Mouse (Mus musculus) forebrain, postnatal 0 days (tissue): ENCODE results near the gene Dnah7b. TPM values are rescaled to one million over a fixed set of nuclear protein-coding genes. Genes with fewer than 3 reads are reported as not detected.
A peak's percentile ranks its signal among the peaks of the same experiment; 100 is the strongest.
"Not testable (repeated sequence)": the region's sequence is repeated elsewhere in the genome, so short reads cannot be mapped to it uniquely, and the experiment has no call there.

Experiments used
- ATAC-seq: fragments of 200-750 bp; cut with Nextera tagmentation; 2 replicates; pipeline ENCODE4 v1.8.0; 2017; ENCODE audit warnings: mild to moderate bottlenecking, moderate library complexity
- DNase-seq: peaks from one replicate; pipeline ENCODE4 v3.0.0-alpha.2; 2015
- H3K27ac ChIP-seq: fragments of 300-500 bp; sonication (generic); 2 replicates; pipeline ENCODE4 v1.5.1; 2014; ENCODE audit warnings: low read depth, mild to moderate bottlenecking, antibody characterized with exemption, low read length, moderate library complexity, mixed read lengths
- H3K27me3 ChIP-seq: fragments of 300-500 bp; sonication (generic); 2 replicates; pipeline ENCODE4 v1.6.1; 2014; ENCODE audit warnings: mild to moderate bottlenecking, low read length, mixed read lengths; ENCODE audit not compliant: insufficient read depth
- H3K36me3 ChIP-seq: fragments of 300-500 bp; sonication (generic); 2 replicates; pipeline ENCODE4 v1.6.1; 2014; ENCODE audit warnings: mild to moderate bottlenecking, moderate library complexity; ENCODE audit not compliant: insufficient read depth
- H3K4me1 ChIP-seq: fragments of 300-500 bp; sonication (generic); 2 replicates; pipeline ENCODE4 v1.6.1; 2014; ENCODE audit warnings: antibody characterized with exemption; ENCODE audit not compliant: insufficient read depth
- H3K4me2 ChIP-seq: fragments of 300-500 bp; sonication (generic); 2 replicates; pipeline ENCODE4 v1.6.1; 2014; ENCODE audit warnings: low read depth, mild to moderate bottlenecking, moderate library complexity
- H3K4me3 ChIP-seq: fragments of 300-500 bp; sonication (generic); 2 replicates; pipeline ENCODE4 v1.5.1; 2014; ENCODE audit warnings: low read depth, low read length, mixed read lengths
- H3K9ac ChIP-seq: fragments of 300-500 bp; sonication (generic); 2 replicates; pipeline ENCODE4 v1.6.1; 2014; ENCODE audit warnings: mild to moderate bottlenecking
- H3K9me3 ChIP-seq: fragments of 300-500 bp; sonication (generic); 2 replicates; pipeline ENCODE4 v1.6.1; 2016; ENCODE audit warnings: low read length
- CTCF ChIP-seq: sonication (generic); IDR thresholded peaks from 2 replicates; pipeline ENCODE4 v1.5.1; 2016; ENCODE audit warnings: antibody characterized with exemption, control low read depth, low read depth
- WGBS: fragments of 180-500 bp; shearing (Covaris S2); extraction: QIAGEN DNeasy Blood & Tissue Kit; methylation state at CpG from one replicate; pipeline ENCODE4 v1.1.7; 2014; 5-methylcytosine and 5-hydroxymethylcytosine counted together
- polyA plus RNA-seq: library from polyadenylated mRNA; unstranded; fragments of >200 nt; fragmentation: Nextera tagmentation; extraction: Ambion mirVana; gene quantifications from 2 replicates; pipeline ENCODE4 v1.2.1, GENCODE M21; 2015
- total RNA-seq: library from RNA; depleted of rRNA; stranded (reverse); fragments of >200 nt; gene quantifications from 2 replicates; pipeline ENCODE4 v1.2.3, GENCODE M21; 2014; rRNA removed

The Dnah7b gene
- total RNA-seq = 5.1 TPM in 2 replicates
- polyA plus RNA-seq = 0.75 and 1.6 TPM in 2 replicates

DNA sequence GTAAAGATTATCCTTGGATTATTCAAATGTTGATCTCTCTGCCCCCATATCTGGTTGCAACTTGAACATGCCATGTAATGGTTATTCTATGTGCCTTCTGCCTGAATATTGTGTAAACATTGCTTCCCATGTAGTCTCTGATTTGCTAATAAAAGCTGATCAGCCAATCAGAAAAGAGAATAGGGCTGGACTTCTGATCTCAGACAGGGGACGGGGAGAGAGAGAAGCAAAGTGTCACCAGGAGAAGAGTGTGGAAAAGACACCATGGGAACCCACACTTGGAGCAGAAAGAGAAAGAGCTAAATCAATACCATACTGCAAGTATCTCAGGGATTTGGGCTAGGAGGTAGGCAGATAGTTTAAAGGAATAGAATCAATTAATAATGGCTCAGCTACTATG is at the start of gene Dnah7b:
Gene Dnah7b (plus strand): TSS at position 301 of the 400 bp plus-strand sequence.
- DNase-seq (no peak), ATAC-seq (no peak)
- H3K27me3 ChIP-seq = no peaks in the 10 kb centered on the region
- H3K36me3 ChIP-seq = no peaks in the 10 kb centered on the region
- peak within 1 kb of the TSS; percentile 64 for H3K4me3 ChIP-seq
- no peaks in the 10 kb centered on the region for H3K9me3 ChIP-seq
- peak within 1 kb of the TSS; percentile 80 for H3K9ac ChIP-seq
- 15% methylated on average over 1 of the region's 1 CpGs for WGBS
- no peaks in the 10 kb centered on the region for H3K4me1 ChIP-seq
- peak within 1 kb of the TSS; percentile 80 for H3K27ac ChIP-seq
- H3K4me2 ChIP-seq = peak within 1 kb of the TSS; percentile 72
- TF ChIP-seq CTCF = no peak

DNA sequence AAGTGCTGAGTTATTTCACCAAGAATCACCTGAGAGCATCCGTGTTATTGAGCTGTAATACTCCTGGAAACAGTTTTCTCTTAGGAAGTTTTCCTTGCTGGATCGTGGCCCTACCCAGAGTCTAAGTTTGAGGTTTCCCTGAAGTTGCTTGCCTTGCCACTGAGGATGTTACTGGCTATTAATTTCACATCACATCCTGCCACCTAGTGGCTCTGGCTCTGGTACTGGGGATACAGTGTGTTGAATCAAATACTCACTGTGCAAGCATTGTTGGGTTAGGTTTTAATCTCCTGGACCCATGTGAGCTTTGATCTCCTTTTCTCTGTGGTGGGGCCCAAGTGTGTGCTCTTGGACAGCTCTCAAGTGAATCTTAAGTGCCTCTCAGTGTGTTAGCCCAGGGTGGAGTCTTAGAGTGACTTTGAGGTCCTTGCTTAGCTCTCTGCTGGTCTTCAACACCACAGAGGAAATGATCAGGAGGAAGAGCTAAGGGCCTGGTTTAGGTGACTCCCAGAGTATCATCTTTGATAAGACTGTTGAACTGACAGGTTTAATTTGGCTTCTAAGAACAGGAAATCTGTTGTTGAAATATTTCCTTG is 47.6 kb upstream of the Dnah7b start:
- H3K9me3 ChIP-seq = no peaks in the 10 kb centered on the region
- H3K4me3 ChIP-seq = no peak overlapping the region
- DNase-seq = peak; percentile 37
- 56% methylated on average over 2 of the region's 2 CpGs for WGBS
- no peaks in the 10 kb centered on the region for H3K4me1 ChIP-seq
- TF ChIP-seq CTCF = peak; percentile 67
- no peak overlapping the region for H3K4me2 ChIP-seq
- H3K36me3 ChIP-seq = no peaks in the 10 kb centered on the region
- no peak overlapping the region for H3K9ac ChIP-seq
- ATAC-seq = peak; percentile 77
- no peaks in the 10 kb centered on the region for H3K27me3 ChIP-seq
- no peak overlapping the region for H3K27ac ChIP-seq

DNA sequence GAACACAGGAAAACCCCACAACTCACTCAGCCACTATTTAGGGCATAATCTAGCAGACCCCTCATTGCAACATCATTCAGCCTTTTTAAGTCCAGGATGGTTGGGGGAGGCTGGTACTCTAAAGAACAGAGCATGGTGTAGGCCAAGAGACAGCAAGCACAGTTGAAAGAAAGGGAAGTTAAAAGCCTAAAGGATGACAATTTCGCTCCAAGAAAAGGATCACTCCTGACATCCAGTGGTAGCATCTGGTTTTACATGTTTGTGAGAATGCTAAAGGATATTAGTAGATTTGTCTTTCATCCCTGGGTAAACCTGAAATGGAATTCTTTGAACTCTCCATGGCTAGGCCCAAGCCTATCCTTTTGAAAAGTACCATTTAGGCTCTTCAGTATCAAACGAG is 43.9 kb upstream of the Dnah7b start:
- no peaks in the 10 kb centered on the region for H3K4me1 ChIP-seq
- no peak overlapping the region for H3K4me2 ChIP-seq
- 33% methylated on average over 2 of the region's 2 CpGs for WGBS
- H3K27me3 ChIP-seq = no peaks in the 10 kb centered on the region
- DNase-seq (peak; percentile 59), ATAC-seq (peak; percentile 78)
- H3K36me3 ChIP-seq = no peaks in the 10 kb centered on the region
- H3K27ac ChIP-seq = no peak overlapping the region
- TF ChIP-seq CTCF = peak; percentile 80
- no peak overlapping the region for H3K4me3 ChIP-seq
- H3K9me3 ChIP-seq = no peaks in the 10 kb centered on the region
- no peak overlapping the region for H3K9ac ChIP-seq

DNA sequence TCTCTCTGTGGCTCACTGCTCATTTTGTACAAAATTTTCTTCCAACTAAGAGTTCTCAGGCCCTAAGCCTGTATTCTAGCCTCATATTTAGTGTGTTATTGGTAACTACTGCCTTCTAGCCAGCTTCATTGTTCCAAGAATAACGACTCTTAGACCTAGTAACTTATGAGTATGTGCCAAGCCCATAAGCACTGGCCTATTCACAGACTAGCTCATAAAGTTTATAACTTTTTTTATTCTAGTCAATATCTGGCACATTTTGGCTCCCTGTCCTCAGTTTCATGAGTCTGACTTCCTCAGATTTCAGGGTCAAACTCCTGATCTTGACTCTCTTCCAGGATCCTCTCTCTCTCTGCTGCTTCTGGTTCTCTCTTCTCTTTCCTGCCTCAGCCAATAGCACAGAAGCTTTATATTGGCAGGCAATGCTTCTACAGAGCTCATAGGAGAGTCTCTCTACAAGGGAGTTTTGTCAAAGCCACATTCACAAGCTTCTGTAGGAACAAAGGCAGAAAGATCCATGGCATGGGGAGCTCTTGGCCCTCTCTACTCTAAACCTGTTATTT is 34.0 kb upstream of the Dnah7b start:
- no peak for TF ChIP-seq CTCF
- Histone ChIP-seq H3K27ac (no peak overlapping the region), H3K9me3 (no peaks in the 10 kb centered on the region), H3K4me2 (no peak overlapping the region), H3K4me3 (no peak overlapping the region), H3K9ac (no peak overlapping the region), H3K4me1 (no peaks in the 10 kb centered on the region), H3K36me3 (no peaks in the 10 kb centered on the region), H3K27me3 (no peaks in the 10 kb centered on the region)
- ATAC-seq = no peak
- no peak for DNase-seq
- WGBS = 68% methylated on average over 1 of the region's 1 CpGs

DNA sequence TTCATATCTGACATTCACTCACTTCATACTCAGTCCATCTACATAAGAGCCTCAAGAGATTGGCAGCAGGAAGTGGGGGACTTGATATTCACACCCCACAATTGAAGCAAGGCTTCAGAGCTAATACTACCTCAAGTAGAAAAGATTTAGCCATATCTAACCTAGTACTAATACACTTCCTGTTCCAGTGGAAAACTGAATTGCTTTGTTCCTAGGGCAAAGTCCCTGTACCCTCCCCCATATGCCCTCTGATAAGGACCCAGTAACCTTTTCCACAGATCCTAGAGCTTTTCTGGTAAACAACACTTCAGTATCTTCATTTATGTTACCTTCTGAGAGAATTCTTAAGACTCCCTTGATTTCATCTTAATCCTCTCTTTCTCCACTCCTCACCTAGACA is 17.9 kb upstream of the Dnah7b start:
- Histone ChIP-seq H3K36me3 (no peaks in the 10 kb centered on the region), H3K4me2 (no peak overlapping the region), H3K9me3 (no peaks in the 10 kb centered on the region), H3K4me3 (no peak overlapping the region), H3K27ac (no peak overlapping the region), H3K27me3 (no peaks in the 10 kb centered on the region), H3K9ac (no peak overlapping the region), H3K4me1 (no peaks in the 10 kb centered on the region)
- TF ChIP-seq CTCF = no peak
- ATAC-seq (no peak), DNase-seq (no peak)

DNA sequence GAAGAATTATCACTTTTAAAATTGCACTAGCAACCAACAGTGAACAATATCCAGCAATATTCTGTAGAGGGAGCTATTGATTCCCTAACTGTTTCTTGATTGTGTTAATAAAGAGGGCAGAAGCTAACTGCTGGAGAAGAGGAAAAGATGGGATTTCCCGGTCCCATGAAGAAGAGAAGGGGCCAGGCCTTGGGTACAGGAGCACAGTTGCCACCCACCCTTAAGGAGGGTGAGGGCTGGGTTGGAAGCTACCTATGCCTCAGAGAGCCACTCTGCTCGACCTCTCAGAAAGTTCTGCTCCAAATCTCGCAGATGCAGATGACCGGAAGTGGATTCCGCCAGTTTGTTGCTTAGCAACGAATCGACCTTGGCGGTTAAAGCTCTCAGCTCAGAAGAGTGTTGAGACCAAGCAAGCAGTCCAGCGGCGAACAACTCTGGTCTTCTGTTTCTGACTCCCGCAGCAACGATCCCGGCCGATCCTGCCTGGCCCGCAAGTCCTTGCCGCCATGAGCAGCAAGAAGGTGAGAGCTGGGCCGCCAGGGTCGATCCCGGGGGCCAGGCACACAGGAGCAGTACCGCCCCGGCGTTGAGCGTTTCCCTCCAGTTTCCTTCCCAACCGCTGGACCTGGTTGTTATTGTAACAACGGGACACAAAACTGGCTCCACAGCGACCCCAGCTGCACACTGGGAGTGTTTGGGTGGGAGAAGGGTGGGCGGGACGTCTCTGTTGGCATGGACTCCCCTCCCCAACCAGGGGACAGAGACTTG is 553 bp downstream of the Dnah7b start:
- Histone ChIP-seq H3K4me1 (no peaks in the 10 kb centered on the region), H3K4me3 (peak overlapping the region; percentile 64), H3K9ac (peak overlapping the region; percentile 80), H3K27me3 (no peaks in the 10 kb centered on the region), H3K27ac (peak overlapping the region; percentile 80), H3K4me2 (peak overlapping the region; percentile 72), H3K36me3 (no peaks in the 10 kb centered on the region), H3K9me3 (no peaks in the 10 kb centered on the region)
- DNase-seq (peak; percentile 78), ATAC-seq (peak; percentile 90)
- WGBS = 3% methylated on average over 28 of the region's 28 CpGs
- TF ChIP-seq CTCF = peak; percentile 66

DNA sequence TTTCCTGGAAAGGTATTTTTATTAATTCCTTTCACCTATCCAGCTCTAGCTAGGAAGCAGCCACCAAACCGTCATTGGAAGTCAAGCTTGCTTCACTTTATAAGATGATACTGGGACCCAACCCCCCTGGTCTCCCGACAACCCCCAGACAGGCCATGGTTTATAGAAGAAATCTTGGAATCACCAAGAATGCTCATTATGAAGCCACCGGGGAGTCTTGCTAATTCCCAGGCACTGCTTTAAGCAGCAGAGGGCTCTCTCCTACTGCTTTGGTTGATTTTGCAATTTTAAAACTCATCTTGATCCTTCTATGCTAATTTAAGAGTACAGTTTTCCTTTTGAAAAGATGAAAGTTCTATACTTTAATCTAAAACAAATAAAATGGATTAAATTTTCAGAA is 2.7 kb downstream of the Dnah7b start:
- not testable (repeated sequence) for ATAC-seq, DNase-seq, H3K9me3 ChIP-seq, H3K9ac ChIP-seq, H3K27ac ChIP-seq, H3K27me3 ChIP-seq, H3K36me3 ChIP-seq, H3K4me3 ChIP-seq, H3K4me2 ChIP-seq, H3K4me1 ChIP-seq
- 74% methylated on average over 3 of the region's 3 CpGs for WGBS
